Mouse (Mus musculus) cerebellum, adult 2 months (tissue): ENCODE data around the gene Alg14.

ENCODE experiments used
- CTCF ChIP-seq: fragments of 200-500 bp; IDR thresholded peaks from 2 replicates; pipeline ENCODE4 v1.5.1; 2011; ENCODE audit warnings: low read depth, mild to moderate bottlenecking, control low read depth, low read length, moderate library complexity, borderline replicate concordance; ENCODE audit not compliant: insufficient read depth
- POLR2A ChIP-seq: fragments of 200-500 bp; IDR thresholded peaks from 2 replicates; pipeline ENCODE4 v1.6.1; 2011; ENCODE audit warnings: low read length, control low read depth, borderline replicate concordance; ENCODE audit not compliant: insufficient read depth

GRCm38 (mm10) chr3:121369517-121369916, 77.9 kb downstream of the Alg14 start:
- TF ChIP-seq POLR2A (no peak), CTCF (no peak)
